Mouse (Mus musculus) heart, postnatal 0 days (tissue): ENCODE results near the gene Krr1.

Source experiments
- CTCF ChIP-seq: IDR thresholded peaks from 2 replicates; pipeline ENCODE4 v1.5.1; 2016; ENCODE audit warnings: antibody characterized with exemption, control low read depth, low read depth
- EP300 ChIP-seq: IDR thresholded peaks from 2 replicates; pipeline ENCODE4 v1.6.1; 2016; ENCODE audit warnings: antibody characterized with exemption, low read depth

DNA sequence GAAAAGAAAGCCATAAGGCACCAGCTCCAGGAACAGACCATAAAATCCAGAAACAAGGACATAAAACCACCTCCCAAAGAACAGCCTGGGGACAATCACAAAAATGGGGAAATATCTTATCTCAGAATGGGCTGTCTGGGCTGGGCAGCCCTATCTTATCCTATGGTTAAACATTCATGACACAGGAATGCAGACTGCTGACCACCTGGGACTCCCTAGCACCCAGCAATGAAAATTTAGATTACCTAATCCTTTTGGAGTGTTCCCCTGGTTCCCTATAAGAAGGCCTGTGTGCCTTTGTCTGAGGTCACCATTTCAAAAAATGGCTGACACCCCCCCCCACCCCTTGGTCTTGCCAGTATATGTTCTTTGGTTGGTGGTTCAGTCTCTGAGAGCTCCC, 25.2 kb downstream of the Krr1 start:
- no peak for TF ChIP-seq EP300
- TF ChIP-seq CTCF, result no peak
